Mouse (Mus musculus) monocyte, adult 2 months (primary cell): ENCODE data around the gene Prepl.

Source experiments
- DNase-seq, 2 experiments: peaks; one replicate each; pipeline ENCODE4 v3.0.0; 2022; ENCODE audit warnings: low spot score in 2 of 2, low read depth in 1 of 2

Gene Prepl

GRCm38 (mm10) chr17:85071088-85071775, 18.8 kb downstream of the Prepl start:
- DNase-seq = no peak

- DNase-seq = no peak
Measured at GRCm38 (mm10) chr17:85070658-85071057, 19.4 kb downstream of the Prepl start.

- no peak for DNase-seq
Measured at GRCm38 (mm10) chr17:85067331-85067730, 22.7 kb downstream of the Prepl start.

- DNase-seq = no peak
Measured at GRCm38 (mm10) chr17:85063560-85063959, 26.5 kb downstream of the Prepl start.

GRCm38 (mm10) chr17:85059136-85059535, 30.9 kb downstream of the Prepl start:
- no peak for DNase-seq

GRCm38 (mm10) chr17:85058276-85058675, 31.8 kb downstream of the Prepl start:
- DNase-seq = no peak

GRCm38 (mm10) chr17:85048379-85048778, 41.7 kb downstream of the Prepl start:
- DNase-seq = no peak

- DNase-seq = no peak
Measured at GRCm38 (mm10) chr17:85045160-85045559, 44.9 kb downstream of the Prepl start.

- DNase-seq = no peak
Measured at GRCm38 (mm10) chr17:85044466-85044865, 45.6 kb downstream of the Prepl start.

GRCm38 (mm10) chr17:85043404-85043816, 46.6 kb downstream of the Prepl start:
- DNase-seq = no peak

- DNase-seq = no peak
Measured at GRCm38 (mm10) chr17:85042419-85042818, 47.6 kb downstream of the Prepl start.

- no peak for DNase-seq
Measured at GRCm38 (mm10) chr17:85040913-85041312, 49.1 kb downstream of the Prepl start.

GRCm38 (mm10) chr17:85038761-85039160, 51.3 kb downstream of the Prepl start:
- no peak for DNase-seq

- DNase-seq = no peak
Measured at GRCm38 (mm10) chr17:85038311-85038710, 51.7 kb downstream of the Prepl start.

- no peak for DNase-seq
Measured at GRCm38 (mm10) chr17:85037855-85038254, 52.2 kb downstream of the Prepl start.

GRCm38 (mm10) chr17:85034068-85034467, 56.0 kb downstream of the Prepl start:
- no peak for DNase-seq

- no peak for DNase-seq
Measured at GRCm38 (mm10) chr17:85033087-85033486, 57.0 kb downstream of the Prepl start.

GRCm38 (mm10) chr17:85030651-85031050, 59.4 kb downstream of the Prepl start:
- no peak for DNase-seq

GRCm38 (mm10) chr17:85028797-85029196, 61.2 kb downstream of the Prepl start:
- DNase-seq = no peak

- no peak for DNase-seq
Measured at GRCm38 (mm10) chr17:85028093-85028739, 61.8 kb downstream of the Prepl start, which contains the start of gene Slc3a1. Slc3a1 (plus strand) TSS chr17:85028376.

GRCm38 (mm10) chr17:85027247-85027646, 62.8 kb downstream of the Prepl start:
- no peak for DNase-seq

GRCm38 (mm10) chr17:85026436-85026835, 63.6 kb downstream of the Prepl start:
- no peak for DNase-seq

GRCm38 (mm10) chr17:85025151-85025550, 64.9 kb downstream of the Prepl start:
- DNase-seq = no peak
